ENCODE assay signal across 7 mouse cellular contexts in the genomic region with DNA sequence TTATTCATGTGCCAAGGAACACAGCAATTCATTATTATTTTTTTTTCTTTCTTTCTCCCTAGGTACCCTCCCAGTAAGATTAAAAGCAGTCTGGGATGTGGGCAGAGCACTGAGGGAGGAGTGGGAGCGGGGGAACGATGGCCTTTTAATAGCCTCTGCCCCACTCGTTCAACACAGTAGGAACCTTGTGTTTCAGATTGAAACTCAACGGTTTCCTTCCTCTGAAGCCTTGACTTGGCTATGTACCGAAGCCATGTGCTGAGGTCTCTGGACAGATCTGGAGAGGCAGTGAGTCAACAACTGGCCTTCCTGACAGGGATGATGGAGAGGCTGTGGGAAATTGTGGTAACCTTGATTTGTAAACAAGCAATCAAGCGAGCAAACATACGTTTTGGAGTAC.
DNase-seq lines count a peak whose midpoint lies in the region; ATAC-seq lines count a peak whose summit lies in the region.

No protein-coding gene starts in this region.

- no peaks in the 10 kb centered on the region for H3K27me3 ChIP-seq in hindbrain, embryonic 16.5 days (replicated peaks; ENCODE audit: control insufficient read depth, insufficient read depth, low read length)

- 52% methylated on average over 7 of the region's 7 CpGs for WGBS in hindbrain, embryonic 16.5 days

- no peak overlapping the region for H3K9ac ChIP-seq in hindbrain, embryonic 16.5 days (ENCODE audit: low read depth, low read length)

- no peaks in the 10 kb centered on the region for H3K9me3 ChIP-seq in hindbrain, embryonic 16.5 days (ENCODE audit: control insufficient read depth, low read length)

- no peaks in the 10 kb centered on the region for H3K36me3 ChIP-seq in hindbrain, embryonic 16.5 days (ENCODE audit: control insufficient read depth, insufficient read depth, low read length)

- peaks cover 10% of the 10 kb centered on the region for H3K4me1 ChIP-seq in hindbrain, embryonic 16.5 days (ENCODE audit: control insufficient read depth, insufficient read depth, low read depth, low read length)

- DNase-seq in urinary bladder, postnatal 14 days (ENCODE audit: low spot score) = peak; percentile 9
- DNase-seq in urinary bladder, adult 18-20 months (ENCODE audit: low spot score in 2 of 2) = no peak
- DNase-seq in heart, adult 9 months (ENCODE audit: low spot score in 2 of 2) = peak; percentile 43 to 65
- peak; percentile 33 for DNase-seq in kidney, postnatal 14 days
- DNase-seq in spleen, postnatal 10 days (ENCODE audit: low spot score in 2 of 2) = no peak

- ATAC-seq in megakaryocyte, adult 5-6 weeks (ENCODE audit: poor library complexity, severe bottlenecking) = no peak
- no peak for ATAC-seq in hindbrain, embryonic 16.5 days

- no peak overlapping the region for H3K4me2 ChIP-seq in hindbrain, embryonic 16.5 days (ENCODE audit: low read length)

- H3K4me3 ChIP-seq in hindbrain, embryonic 16.5 days (ENCODE audit: low read length) = no peak overlapping the region

- H3K27ac ChIP-seq in hindbrain, embryonic 16.5 days (ENCODE audit: low read depth, low read length) = no peak overlapping the region

Comparison
In these comparisons a context has a peak if more than half of its experiments do, and no peak if none do; other contexts are left out.
1. DNase-seq: peak in urinary bladder, postnatal 14 days (single experiment), heart, adult 9 months (2 of 2) and kidney, postnatal 14 days (single experiment); none in urinary bladder, adult 18-20 months (0 of 2) and spleen, postnatal 10 days (0 of 2).